Mouse (Mus musculus) stomach, embryonic 14.5 days (tissue): Measurements from ENCODE around the gene 0610009B22Rik. TPM values are rescaled to one million over a fixed set of nuclear protein-coding genes. Genes with fewer than 3 reads are reported as not detected.
"Not testable (repeated sequence)": the region's sequence is repeated elsewhere in the genome, so short reads cannot be mapped to it uniquely, and the experiment has no call there.

Source experiments
- ATAC-seq: fragments of 200-750 bp; cut with Nextera tagmentation; 2 replicates; pipeline ENCODE4 v1.8.0; 2017; ENCODE audit warnings: low read depth, moderate TSS enrichment; ENCODE audit not compliant: insufficient number of reproducible peaks, insufficient read depth, low FRiP score
- H3K27ac ChIP-seq: fragments of 300-500 bp; sonication (generic); 2 replicates; pipeline ENCODE4 v1.5.1; 2014; ENCODE audit warnings: mild to moderate bottlenecking, low read length, moderate library complexity, mixed read lengths
- H3K27me3 ChIP-seq: fragments of 300-500 bp; sonication (generic); 2 replicates; pipeline ENCODE4 v1.6.1; 2014; ENCODE audit warnings: low read length, control low read depth, mixed read lengths; ENCODE audit not compliant: control insufficient read depth, insufficient read depth
- H3K36me3 ChIP-seq: fragments of 300-500 bp; sonication (generic); 2 replicates; pipeline ENCODE4 v1.6.1; 2014; ENCODE audit warnings: mild to moderate bottlenecking, control low read depth, low read length, moderate library complexity, mixed read lengths; ENCODE audit not compliant: control insufficient read depth, insufficient read depth
- H3K4me1 ChIP-seq: fragments of 300-500 bp; sonication (generic); 2 replicates; pipeline ENCODE4 v1.6.1; 2014; ENCODE audit warnings: low read length, control low read depth, mixed read lengths; ENCODE audit not compliant: control insufficient read depth, insufficient read depth
- H3K4me2 ChIP-seq: fragments of 300-500 bp; sonication (generic); replicated peaks from 2 replicates; pipeline ENCODE4 v1.6.1; 2014; ENCODE audit warnings: low read depth, low read length, control low read depth
- H3K4me3 ChIP-seq: fragments of 300-500 bp; sonication (generic); 2 replicates; pipeline ENCODE4 v1.5.1; 2014; ENCODE audit warnings: low read depth, low read length, control low read depth
- H3K9ac ChIP-seq: fragments of 300-500 bp; sonication (generic); replicated peaks from 2 replicates; pipeline ENCODE4 v1.6.1; 2014; ENCODE audit warnings: low read depth, mild to moderate bottlenecking, control low read depth, low read length, moderate library complexity, mixed read lengths
- H3K9me3 ChIP-seq: fragments of 300-500 bp; sonication (generic); 2 replicates; pipeline ENCODE4 v1.6.1; 2016; ENCODE audit warnings: low read depth, low read length, control low read depth; ENCODE audit not compliant: control insufficient read depth
- WGBS: fragments of 180-500 bp; shearing (Covaris S2); extraction: QIAGEN DNeasy Blood & Tissue Kit; methylation state at CpG from one replicate; pipeline ENCODE4 v1.1.7; 2014; 5-methylcytosine and 5-hydroxymethylcytosine counted together
- polyA plus RNA-seq: library from polyadenylated mRNA; unstranded; fragments of >200 nt; fragmentation: Nextera tagmentation; extraction: Ambion mirVana; gene quantifications from 2 replicates; pipeline ENCODE4 v1.2.1, GENCODE M21; 2014

0610009B22Rik gene
- polyA plus RNA-seq, 1 experiment from 2014 or later, result 78.1 TPM

DNA sequence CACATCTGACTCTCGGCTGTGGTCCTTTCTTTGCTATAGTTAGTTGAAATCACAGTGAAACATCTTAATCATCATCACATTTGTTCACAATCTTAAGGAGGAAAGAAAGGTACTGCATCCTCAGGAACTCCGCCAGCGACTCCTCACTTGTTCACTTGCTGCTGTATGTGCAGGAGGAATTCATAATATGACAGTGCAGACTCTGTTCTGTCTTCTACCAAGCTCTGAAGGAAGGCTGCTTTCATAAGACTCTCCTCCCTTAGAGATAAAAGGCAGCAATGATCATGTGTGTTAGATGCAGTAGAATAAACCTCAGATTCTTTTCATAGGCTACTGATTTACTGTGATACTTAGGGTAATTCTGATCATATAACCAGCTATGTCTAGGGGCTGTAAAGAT is 6.3 kb upstream of the 0610009B22Rik start:
- no peak overlapping the region for H3K4me3 ChIP-seq
- no peaks in the 10 kb centered on the region for H3K4me1 ChIP-seq
- peaks cover 31% of the 10 kb centered on the region; the same call in 1 of the 2 replicates for H3K36me3 ChIP-seq
- no peak overlapping the region for H3K27ac ChIP-seq
- H3K9ac ChIP-seq, result no peak overlapping the region
- WGBS, result 91% methylated on average over 3 of the region's 3 CpGs
- ATAC-seq, result no peak
- H3K27me3 ChIP-seq, result no peaks in the 10 kb centered on the region
- no peaks in the 10 kb centered on the region for H3K9me3 ChIP-seq
- no peak overlapping the region for H3K4me2 ChIP-seq

DNA sequence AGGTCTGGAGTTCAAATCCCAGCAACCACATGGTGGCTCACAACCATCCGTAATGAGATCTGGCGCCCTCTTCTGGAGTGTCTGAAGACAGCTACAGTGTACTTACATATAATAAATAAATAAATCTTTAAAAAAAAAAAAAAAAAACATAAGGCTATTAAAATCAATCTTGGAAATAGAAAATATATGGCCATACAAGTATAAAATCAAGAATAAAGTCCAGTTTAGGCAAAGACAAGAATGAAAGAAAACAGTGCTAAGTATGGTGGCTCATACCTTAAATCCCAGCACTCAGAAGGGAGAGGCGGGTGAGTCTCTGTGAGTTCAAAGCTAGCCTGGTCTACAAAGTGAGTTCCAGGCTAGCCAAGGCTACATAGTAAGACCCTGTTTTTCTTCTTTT is 1.9 kb upstream of the 0610009B22Rik start:
- not testable (repeated sequence) for H3K4me1 ChIP-seq, H3K27me3 ChIP-seq, H3K4me3 ChIP-seq, H3K27ac ChIP-seq, H3K36me3 ChIP-seq, H3K9me3 ChIP-seq, ATAC-seq, H3K9ac ChIP-seq, H3K4me2 ChIP-seq
- 100% methylated on average over 1 of the region's 3 CpGs for WGBS

DNA sequence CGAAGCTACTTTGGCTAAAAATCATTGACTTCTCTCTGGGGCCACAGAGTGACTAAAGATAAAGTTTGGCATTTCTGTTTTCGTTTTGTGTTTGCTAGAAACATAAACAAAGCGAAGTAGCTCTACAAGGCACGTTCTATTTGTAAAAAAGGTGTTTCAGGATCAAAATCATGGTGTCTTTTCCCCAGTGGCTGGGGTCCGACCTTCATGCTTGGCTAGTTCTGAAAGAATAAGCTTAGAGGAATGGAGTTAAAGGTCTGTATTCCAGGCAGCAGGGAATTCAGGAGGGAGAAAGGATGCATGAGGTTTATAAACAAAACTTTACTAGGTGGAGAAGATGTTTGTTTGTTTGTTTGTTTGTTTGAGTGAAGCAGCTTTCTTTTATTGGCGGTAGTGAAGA is 669 bp upstream of the 0610009B22Rik start:
- no peaks in the 10 kb centered on the region for H3K9me3 ChIP-seq
- peaks cover 6% of the 10 kb centered on the region; the same call in 1 of the 2 replicates for H3K4me1 ChIP-seq
- ATAC-seq, result no peak
- peak overlapping the region; percentile 67 for H3K4me2 ChIP-seq
- H3K27me3 ChIP-seq, result no peaks in the 10 kb centered on the region
- H3K9ac ChIP-seq, result peak overlapping the region; percentile 60; the same call in 1 of the 2 replicates
- 21% methylated on average over 6 of the region's 6 CpGs for WGBS
- peak overlapping the region; percentile 56 for H3K4me3 ChIP-seq
- peak overlapping the region; percentile 100 for H3K27ac ChIP-seq
- H3K36me3 ChIP-seq, result peaks cover 4% of the 10 kb centered on the region; the same call in 1 of the 2 replicates

DNA sequence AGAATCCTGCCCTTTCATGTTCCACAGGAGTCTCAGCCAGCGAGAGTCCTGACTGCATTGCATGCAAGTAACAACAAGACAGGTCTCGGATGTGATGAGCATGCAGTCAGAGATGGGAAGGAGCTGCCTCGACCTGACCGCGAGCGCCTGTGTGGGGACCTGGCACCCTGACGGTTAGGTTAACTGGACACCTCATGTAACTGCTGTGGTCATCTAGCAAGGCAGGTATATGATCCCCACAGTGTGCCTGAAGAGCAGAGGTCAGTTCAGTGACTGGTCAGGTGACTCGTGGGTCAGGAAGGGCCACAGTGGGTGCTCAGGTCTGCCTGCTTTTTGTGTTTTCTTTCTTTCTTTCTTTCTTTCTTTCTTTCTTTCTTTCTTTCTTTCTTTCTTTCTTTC is 6.7 kb downstream of the 0610009B22Rik start:
- no peak overlapping the region for H3K9ac ChIP-seq
- no peak overlapping the region for H3K27ac ChIP-seq
- 48% methylated on average over 8 of the region's 8 CpGs for WGBS
- no peak overlapping the region for H3K4me3 ChIP-seq
- no peak for ATAC-seq
- H3K36me3 ChIP-seq, result peaks cover 4% of the 10 kb centered on the region; the same call in 1 of the 2 replicates
- no peaks in the 10 kb centered on the region for H3K4me1 ChIP-seq
- no peak overlapping the region for H3K4me2 ChIP-seq
- H3K27me3 ChIP-seq, result no peaks in the 10 kb centered on the region
- no peaks in the 10 kb centered on the region for H3K9me3 ChIP-seq

DNA sequence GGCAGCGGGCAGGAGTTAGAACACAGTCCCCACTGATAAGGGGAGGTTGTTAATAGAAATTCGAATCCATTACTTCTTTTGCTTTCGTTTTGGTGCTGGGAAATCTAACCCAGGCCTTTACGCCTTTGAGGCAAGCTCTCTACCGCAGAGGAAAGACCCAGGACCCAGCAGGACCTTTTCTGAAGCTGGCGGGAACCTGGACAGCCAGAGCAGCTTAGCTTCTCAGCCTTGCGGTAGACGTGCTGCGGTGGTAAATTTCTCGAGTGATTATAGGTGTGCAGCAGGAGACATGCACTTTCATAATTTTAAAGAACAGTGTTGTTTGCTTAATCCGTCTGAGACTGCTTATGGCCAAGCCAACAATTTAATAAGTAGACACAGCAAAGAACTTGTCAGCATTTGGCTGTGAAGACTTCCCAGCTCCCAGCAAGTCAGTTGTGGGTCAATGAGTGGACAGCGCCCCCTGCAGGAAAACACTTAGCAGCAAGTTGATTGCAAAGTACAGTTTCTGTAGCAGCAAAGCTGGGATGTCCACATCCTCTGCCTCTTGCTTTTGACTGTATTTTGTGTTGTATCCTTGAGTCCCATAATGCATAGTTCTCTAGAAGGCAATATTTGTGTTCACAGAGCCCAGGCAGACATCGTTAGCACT is 7.2 kb downstream of the 0610009B22Rik start:
- Histone ChIP-seq H3K9me3 (no peaks in the 10 kb centered on the region), H3K27me3 (no peaks in the 10 kb centered on the region), H3K4me2 (0 out of 2 replicates have a peak overlapping the region, but pooled peaks have one; percentile 16), H3K4me3 (no peak overlapping the region), H3K9ac (no peak overlapping the region), H3K27ac (no peak overlapping the region), H3K36me3 (peaks cover 4% of the 10 kb centered on the region; the same call in 1 of the 2 replicates), H3K4me1 (no peaks in the 10 kb centered on the region)
- no peak for ATAC-seq
- 36% methylated on average over 13 of the region's 13 CpGs for WGBS

DNA sequence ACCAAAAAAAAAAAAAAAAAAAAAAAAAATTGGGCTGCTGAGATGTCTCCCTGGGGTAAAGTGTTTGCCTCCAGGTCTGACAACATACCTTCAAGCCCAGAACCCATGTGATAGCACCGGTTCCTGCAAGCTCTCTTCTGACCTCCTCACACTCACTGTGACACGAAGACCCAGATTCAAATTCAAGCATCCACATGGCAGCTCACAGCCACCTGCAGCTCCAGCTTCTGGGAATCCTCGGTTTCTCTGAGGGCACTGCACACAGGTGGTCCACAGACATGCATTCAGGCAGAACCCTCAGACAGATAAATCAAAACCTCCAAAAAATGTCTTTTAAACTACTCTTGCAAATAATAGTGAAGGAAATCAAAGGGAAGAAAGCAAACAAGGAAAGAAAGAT is 9.2 kb downstream of the 0610009B22Rik start:
- no peak for ATAC-seq
- Histone ChIP-seq H3K9ac (no peak overlapping the region), H3K27ac (no peak overlapping the region), H3K36me3 (no peaks in the 10 kb centered on the region), H3K9me3 (no peaks in the 10 kb centered on the region), H3K4me2 (no peak overlapping the region), H3K4me3 (no peak overlapping the region), H3K4me1 (no peaks in the 10 kb centered on the region), H3K27me3 (no peaks in the 10 kb centered on the region)
- WGBS, result 66% methylated on average over 3 of the region's 3 CpGs

DNA sequence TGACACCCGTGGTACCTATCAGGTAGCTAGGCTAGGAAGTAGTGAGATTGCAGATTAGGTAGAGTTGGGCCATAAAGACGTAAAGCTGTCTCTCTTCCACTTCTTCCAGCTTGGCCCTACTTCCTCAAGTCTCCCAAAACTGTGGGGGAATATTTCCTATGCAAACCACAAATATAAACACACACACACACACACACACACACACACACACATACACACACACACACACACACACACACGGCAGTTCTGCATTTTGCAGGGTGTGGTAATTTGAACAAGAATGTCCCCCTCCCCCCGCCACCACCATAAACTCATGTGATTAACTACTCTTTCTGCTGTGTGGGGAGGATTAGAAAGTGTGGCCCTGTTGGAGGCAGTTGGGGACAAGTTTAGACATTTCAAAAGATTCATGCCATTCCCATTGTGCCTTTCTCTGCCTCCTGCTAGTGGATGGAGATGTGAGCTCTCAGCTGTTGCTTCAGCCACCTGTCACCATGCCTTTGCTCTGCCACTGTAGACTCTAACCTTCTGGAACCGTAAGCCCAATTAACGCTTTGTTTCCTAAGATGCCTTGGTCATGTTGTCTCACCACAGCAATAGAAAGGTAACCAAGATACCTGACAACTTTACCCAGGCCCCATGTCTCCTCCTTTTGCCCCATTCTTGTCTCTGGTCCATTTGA is 10.8 kb downstream of the 0610009B22Rik start:
- Histone ChIP-seq H3K36me3 (no peaks in the 10 kb centered on the region), H3K27me3 (no peaks in the 10 kb centered on the region), H3K9ac (no peak overlapping the region), H3K4me1 (no peaks in the 10 kb centered on the region), H3K4me3 (no peak overlapping the region), H3K9me3 (no peaks in the 10 kb centered on the region), H3K4me2 (no peak overlapping the region), H3K27ac (no peak overlapping the region)
- WGBS, result 62% methylated on average over 6 of the region's 6 CpGs
- ATAC-seq, result no peak

DNA sequence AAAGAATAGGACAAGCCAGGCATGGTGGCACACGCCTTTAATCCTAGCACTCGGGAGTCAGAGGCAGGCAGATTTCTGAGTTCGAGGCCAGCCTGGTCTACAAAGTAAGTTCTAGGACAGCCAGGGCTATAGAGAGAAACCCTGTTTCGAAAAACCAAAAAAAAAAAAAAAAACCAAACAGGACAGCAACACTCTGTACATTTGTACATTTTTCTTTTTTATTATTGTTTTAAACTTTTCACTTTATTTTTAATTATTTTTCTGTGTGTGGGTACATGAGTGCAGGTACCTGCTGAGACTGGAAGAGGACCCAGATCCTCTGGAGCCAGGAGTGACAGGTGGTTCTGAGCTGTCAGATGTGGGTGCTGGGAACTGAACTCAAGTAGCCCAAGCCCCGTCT is 13.3 kb downstream of the 0610009B22Rik start:
- WGBS, result 76% methylated on average over 5 of the region's 5 CpGs
- Histone ChIP-seq H3K4me3 (no peak overlapping the region), H3K9me3 (no peaks in the 10 kb centered on the region), H3K4me1 (no peaks in the 10 kb centered on the region), H3K27ac (no peak overlapping the region), H3K9ac (no peak overlapping the region), H3K4me2 (no peak overlapping the region), H3K36me3 (no peaks in the 10 kb centered on the region), H3K27me3 (no peaks in the 10 kb centered on the region)
- ATAC-seq, result no peak
